Mouse (Mus musculus) hindbrain, embryonic 11.5 days (tissue): ENCODE results near the gene Cmtr1. TPM values are rescaled to one million over a fixed set of nuclear protein-coding genes. Genes with fewer than 3 reads are reported as not detected.
"Not testable (repeated sequence)": the region's sequence is repeated elsewhere in the genome, so short reads cannot be mapped to it uniquely, and the experiment has no call there.

ENCODE experiments used
- ATAC-seq: fragments of 200-750 bp; cut with Nextera tagmentation; 2 replicates; pipeline ENCODE4 v1.8.0; 2017; ENCODE audit warnings: mild to moderate bottlenecking, moderate TSS enrichment, moderate library complexity; ENCODE audit not compliant: low FRiP score
- DNase-seq: peaks from one replicate; pipeline ENCODE4 v3.0.0-alpha.2; 2015; ENCODE audit warnings: low spot score
- H3K27ac ChIP-seq: fragments of 300-500 bp; sonication (generic); 2 replicates; pipeline ENCODE4 v1.5.1; 2014; ENCODE audit warnings: mild to moderate bottlenecking, low read depth, low read length
- H3K27me3 ChIP-seq: fragments of 300-500 bp; sonication (generic); 2 replicates; pipeline ENCODE4 v1.6.1; 2014; ENCODE audit warnings: mild to moderate bottlenecking, low read length, moderate library complexity, mixed read lengths; ENCODE audit not compliant: control insufficient read depth, insufficient read depth
- H3K36me3 ChIP-seq: fragments of 300-500 bp; sonication (generic); 2 replicates; pipeline ENCODE4 v1.6.1; 2014; ENCODE audit warnings: mild to moderate bottlenecking, low read length, moderate library complexity, mixed read lengths; ENCODE audit not compliant: control insufficient read depth, insufficient read depth
- H3K4me1 ChIP-seq: fragments of 300-500 bp; sonication (generic); replicated peaks from 2 replicates; pipeline ENCODE4 v1.6.1; 2014; ENCODE audit warnings: low read length, mixed read lengths; ENCODE audit not compliant: control insufficient read depth, insufficient read depth
- H3K4me2 ChIP-seq: fragments of 300-500 bp; sonication (generic); replicated peaks from 2 replicates; pipeline ENCODE4 v1.6.1; 2014; ENCODE audit warnings: mild to moderate bottlenecking, low read depth, low read length
- H3K4me3 ChIP-seq: fragments of 300-500 bp; sonication (generic); 2 replicates; pipeline ENCODE4 v1.5.1; 2014; ENCODE audit warnings: low read depth, low read length
- H3K9ac ChIP-seq: fragments of 300-500 bp; sonication (generic); 2 replicates; pipeline ENCODE4 v1.6.1; 2014; ENCODE audit warnings: low read depth, low read length
- H3K9me3 ChIP-seq: fragments of 300-500 bp; sonication (generic); 2 replicates; pipeline ENCODE4 v1.6.1; 2016; ENCODE audit warnings: low read length; ENCODE audit not compliant: control insufficient read depth
- WGBS: fragments of 180-500 bp; shearing (Covaris S2); extraction: QIAGEN DNeasy Blood & Tissue Kit; methylation state at CpG from one replicate; pipeline ENCODE4 v1.1.7; 2014; 5-methylcytosine and 5-hydroxymethylcytosine counted together
- polyA plus RNA-seq: library from polyadenylated mRNA; unstranded; fragments of >200 nt; fragmentation: Nextera tagmentation; extraction: Ambion mirVana; gene quantifications from 2 replicates; pipeline ENCODE4 v1.2.1, GENCODE M21; 2014

The Cmtr1 gene
- polyA plus RNA-seq, 1 experiment from 2014 or later = 107 TPM

- no peaks in the 10 kb centered on the region for H3K9me3 ChIP-seq
- no peak overlapping the region for H3K9ac ChIP-seq
- H3K4me1 ChIP-seq = peaks cover 14% of the 10 kb centered on the region
- H3K36me3 ChIP-seq = no peaks in the 10 kb centered on the region
- H3K4me2 ChIP-seq = no peak overlapping the region
- no peak for ATAC-seq
- no peaks in the 10 kb centered on the region for H3K27me3 ChIP-seq
- DNase-seq = no peak
- 80% methylated on average over 7 of the region's 7 CpGs for WGBS
- no peak overlapping the region for H3K27ac ChIP-seq
- no peak overlapping the region for H3K4me3 ChIP-seq
These were observed 52.2 kb downstream of the Cmtr1 start for GRCm38 (mm10) chr17:29712565-29712964.

DNA sequence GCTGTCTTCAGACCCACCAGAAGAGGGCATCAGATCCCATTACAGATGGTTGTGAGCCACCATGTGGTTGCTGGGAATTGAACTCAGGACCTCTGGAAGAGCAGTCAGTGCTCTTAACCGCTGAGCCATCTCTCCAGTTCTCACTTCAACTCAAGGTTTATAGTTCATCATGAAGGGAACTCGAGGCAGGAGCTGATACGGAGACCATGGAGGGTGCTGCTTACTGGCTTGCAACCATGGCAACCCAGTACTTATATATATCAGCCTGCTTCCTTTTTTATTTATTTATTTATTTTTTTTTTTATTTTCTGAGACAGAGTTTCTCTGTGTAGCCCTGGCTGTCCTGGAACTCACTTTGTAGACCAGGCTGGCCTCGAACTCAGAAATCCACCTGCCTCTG lies 53.3 kb downstream of the Cmtr1 start:
- H3K27me3 ChIP-seq, DNase-seq, H3K9me3 ChIP-seq, H3K4me3 ChIP-seq, ATAC-seq, H3K9ac ChIP-seq, H3K27ac ChIP-seq, H3K36me3 ChIP-seq, H3K4me2 ChIP-seq: not testable (repeated sequence)
- WGBS = 92% methylated on average over 4 of the region's 4 CpGs
- H3K4me1 ChIP-seq = peaks cover 14% of the 10 kb centered on the region

- peak within 1 kb of the TSS; percentile 56 for H3K9ac ChIP-seq
- H3K27ac ChIP-seq = no peak within 1 kb of the TSS; the same call in 1 of the 2 replicates
- ATAC-seq (peak; percentile 93), DNase-seq (peak; percentile 99)
- H3K4me1 ChIP-seq = peaks cover 4% of the 10 kb centered on the region
- no peaks in the 10 kb centered on the region for H3K27me3 ChIP-seq
- H3K4me3 ChIP-seq = peak within 1 kb of the TSS; percentile 43
- WGBS = 5% methylated on average over 41 of the region's 41 CpGs
- no peaks in the 10 kb centered on the region for H3K36me3 ChIP-seq
- no peaks in the 10 kb centered on the region for H3K9me3 ChIP-seq
- peak within 1 kb of the TSS; percentile 57 for H3K4me2 ChIP-seq
These were observed 56.5 kb downstream of the Cmtr1 start, which contains the start of gene Ccdc167 for GRCm38 (mm10) chr17:29716732-29717445. TSS of gene Ccdc167 (minus strand) at chr17:29717044.

- DNase-seq = no peak
- H3K36me3 ChIP-seq = no peaks in the 10 kb centered on the region
- 87% methylated on average over 8 of the region's 8 CpGs for WGBS
- peaks cover 4% of the 10 kb centered on the region for H3K4me1 ChIP-seq
- H3K27me3 ChIP-seq = no peaks in the 10 kb centered on the region
- no peak overlapping the region for H3K27ac ChIP-seq
- no peak overlapping the region for H3K4me3 ChIP-seq
- no peak overlapping the region for H3K9ac ChIP-seq
- H3K4me2 ChIP-seq = no peak overlapping the region
- ATAC-seq = no peak
- H3K9me3 ChIP-seq = no peaks in the 10 kb centered on the region
These were observed 58.3 kb downstream of the Cmtr1 start for GRCm38 (mm10) chr17:29718660-29719059.

DNA sequence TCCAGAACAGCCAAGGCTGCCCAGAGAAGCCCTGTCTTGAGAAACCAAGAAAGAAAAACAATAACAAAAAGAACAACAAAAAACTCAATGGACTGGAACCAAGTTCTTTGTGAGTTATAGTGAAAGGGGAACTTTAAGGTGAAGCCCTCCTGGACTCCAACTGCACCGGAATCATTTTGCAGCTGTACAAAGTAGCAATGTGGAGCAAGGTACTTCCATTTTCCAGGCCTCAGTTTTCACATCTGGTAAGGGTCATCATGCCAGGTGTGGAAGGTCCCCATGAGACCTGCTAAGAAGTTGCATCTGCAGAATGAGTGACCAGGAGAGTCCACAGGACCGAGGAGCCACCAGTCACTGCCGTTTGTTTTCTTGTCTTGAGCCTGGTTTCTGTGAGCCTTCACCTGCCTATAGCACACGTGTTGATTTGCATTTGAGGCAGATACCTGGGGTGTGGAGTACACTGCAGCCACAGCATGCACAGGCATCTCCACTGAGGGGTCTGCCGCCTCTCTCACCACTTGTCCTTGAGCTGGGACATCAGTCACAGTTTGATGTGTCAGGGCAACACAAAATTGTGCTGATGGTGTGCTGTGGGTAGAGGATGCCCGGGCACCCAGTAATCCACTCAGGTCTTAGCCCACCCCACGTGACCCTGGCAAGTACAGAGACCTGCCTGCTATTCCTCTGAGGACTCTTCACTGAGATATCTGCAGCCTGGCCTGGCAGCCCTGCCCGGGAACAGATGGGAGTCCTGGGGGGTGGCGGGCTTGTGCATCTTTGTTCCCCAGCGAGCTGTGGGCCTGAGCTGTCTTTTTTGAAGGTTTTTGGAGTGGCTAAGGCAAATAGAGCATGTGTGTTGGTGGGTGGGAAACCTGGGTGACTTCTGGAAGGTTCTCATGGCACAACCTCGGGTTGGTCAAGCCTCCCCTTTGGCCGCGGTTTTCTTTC lies 59.5 kb downstream of the Cmtr1 start:
- H3K36me3 ChIP-seq = no peaks in the 10 kb centered on the region
- no peaks in the 10 kb centered on the region for H3K9me3 ChIP-seq
- no peak for ATAC-seq
- peaks cover 4% of the 10 kb centered on the region for H3K4me1 ChIP-seq
- WGBS = 76% methylated on average over 13 of the region's 13 CpGs
- H3K4me2 ChIP-seq = no peak overlapping the region
- no peaks in the 10 kb centered on the region for H3K27me3 ChIP-seq
- no peak overlapping the region for H3K9ac ChIP-seq
- H3K27ac ChIP-seq = no peak overlapping the region
- DNase-seq = no peak
- H3K4me3 ChIP-seq = no peak overlapping the region

DNA sequence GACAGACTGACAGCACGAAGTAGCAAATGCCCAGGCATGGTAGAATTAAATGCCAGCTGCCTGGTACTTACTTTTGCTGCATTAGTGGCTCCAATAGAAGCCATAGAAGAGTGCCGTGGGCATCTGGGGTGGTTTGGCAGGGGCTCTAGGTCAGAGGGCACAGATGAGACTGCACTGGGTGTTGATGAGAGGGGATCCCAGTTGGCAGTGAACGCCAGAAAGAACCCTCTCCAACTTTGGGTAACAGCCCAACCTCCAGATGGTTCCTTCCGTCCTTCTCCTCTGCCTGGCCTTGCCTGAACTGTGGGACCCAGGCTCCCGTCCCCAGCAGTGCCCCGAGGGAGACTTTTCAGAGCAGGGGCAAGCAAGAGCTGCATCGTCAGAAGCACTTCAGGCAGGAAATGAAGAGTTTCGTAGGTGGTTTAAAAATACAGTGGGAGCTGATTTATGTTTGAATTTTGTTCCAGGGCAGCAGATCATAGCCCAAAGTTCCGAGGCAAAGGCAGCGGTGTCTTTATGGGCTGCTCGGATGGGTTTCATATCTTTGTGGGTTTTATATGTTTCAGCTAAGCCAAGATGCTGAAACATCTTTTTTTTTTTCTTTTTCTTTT lies 60.5 kb downstream of the Cmtr1 start:
- WGBS = 78% methylated on average over 11 of the region's 11 CpGs
- DNase-seq = no peak
- Histone ChIP-seq H3K4me2 (no peak overlapping the region), H3K9me3 (no peaks in the 10 kb centered on the region), H3K36me3 (no peaks in the 10 kb centered on the region), H3K4me1 (peaks cover 4% of the 10 kb centered on the region), H3K4me3 (no peak overlapping the region), H3K27ac (no peak overlapping the region), H3K27me3 (no peaks in the 10 kb centered on the region), H3K9ac (no peak overlapping the region)
- no peak for ATAC-seq

DNA sequence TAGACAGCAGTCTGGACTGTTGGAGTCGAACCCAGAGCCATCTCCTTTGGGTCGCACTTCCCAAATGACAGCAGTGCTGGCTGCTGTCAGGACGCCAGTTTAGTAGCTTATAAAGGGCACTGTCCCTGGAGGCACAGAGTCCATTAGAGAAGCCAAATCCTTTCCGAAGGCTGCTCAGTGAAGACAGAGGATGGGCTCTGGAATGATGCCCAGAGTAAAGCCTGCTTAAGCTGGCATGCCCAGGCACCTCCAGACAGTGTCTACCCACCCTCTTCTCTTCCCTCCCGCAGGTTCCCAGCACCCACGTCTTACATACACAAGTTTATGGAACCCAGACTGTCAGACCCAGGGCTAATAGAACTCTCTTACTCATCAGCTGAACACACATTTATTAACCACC lies 64.2 kb downstream of the Cmtr1 start:
- Histone ChIP-seq H3K4me3 (no peak overlapping the region), H3K4me1 (no peaks in the 10 kb centered on the region), H3K9ac (no peak overlapping the region), H3K9me3 (no peaks in the 10 kb centered on the region), H3K36me3 (no peaks in the 10 kb centered on the region), H3K4me2 (no peak overlapping the region), H3K27ac (no peak overlapping the region), H3K27me3 (no peaks in the 10 kb centered on the region)
- WGBS = 88% methylated on average over 6 of the region's 6 CpGs
- ATAC-seq (no peak), DNase-seq (no peak)

DNA sequence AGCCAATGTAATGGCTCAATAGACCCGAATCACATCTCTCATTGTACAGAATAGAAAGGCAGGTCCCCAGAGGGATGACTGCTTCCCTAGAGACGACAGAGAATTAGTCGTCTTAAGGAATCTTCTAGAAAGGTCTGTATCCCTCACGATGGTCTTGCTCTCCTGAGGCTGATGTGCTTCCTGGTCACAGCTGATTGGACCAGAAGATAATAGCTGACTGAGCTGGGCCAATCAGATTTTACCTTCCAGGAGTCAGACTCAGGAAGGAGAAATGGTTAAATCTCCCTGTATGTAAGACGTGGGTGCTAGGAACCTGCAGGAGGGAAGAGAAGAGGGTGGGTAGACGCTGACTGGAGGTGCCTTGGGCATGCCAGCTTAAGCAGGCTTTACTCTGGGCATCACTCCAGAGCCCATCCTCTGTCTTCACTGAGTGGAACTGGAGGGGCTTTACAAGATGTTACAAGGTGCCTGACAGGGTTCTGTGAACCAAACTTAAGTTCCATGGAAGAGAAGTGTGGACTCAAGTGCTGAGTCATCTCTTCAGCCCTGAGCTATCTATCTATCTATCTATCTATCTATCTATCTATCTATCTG lies 64.7 kb downstream of the Cmtr1 start:
- 75% methylated on average over 6 of the region's 6 CpGs for WGBS
- DNase-seq (no peak), ATAC-seq (no peak)
- H3K27ac ChIP-seq = no peak overlapping the region
- H3K4me3 ChIP-seq = no peak overlapping the region
- H3K27me3 ChIP-seq = no peaks in the 10 kb centered on the region
- no peak overlapping the region for H3K9ac ChIP-seq
- H3K36me3 ChIP-seq = no peaks in the 10 kb centered on the region
- H3K4me2 ChIP-seq = no peak overlapping the region
- no peaks in the 10 kb centered on the region for H3K9me3 ChIP-seq
- H3K4me1 ChIP-seq = no peaks in the 10 kb centered on the region
